Mouse (Mus musculus) hindbrain, postnatal 0 days (tissue): ENCODE measurements around the gene Tmem86b. TPM values are rescaled to one million over a fixed set of nuclear protein-coding genes. Genes with fewer than 3 reads are reported as not detected.
"Not testable (repeated sequence)": the region's sequence is repeated elsewhere in the genome, so short reads cannot be mapped to it uniquely, and the experiment has no call there.

Experiments used
- ATAC-seq: fragments of 200-750 bp; cut with Nextera tagmentation; 2 replicates; pipeline ENCODE4 v1.8.0; 2017; ENCODE audit warnings: mild to moderate bottlenecking, moderate TSS enrichment, moderate library complexity
- DNase-seq: peaks from one replicate; pipeline ENCODE4 v3.0.0-alpha.2; 2015; ENCODE audit warnings: low spot score
- H3K27ac ChIP-seq: fragments of 300-500 bp; sonication (generic); 2 replicates; pipeline ENCODE4 v1.5.1; 2014; ENCODE audit warnings: mild to moderate bottlenecking
- H3K27me3 ChIP-seq: fragments of 300-500 bp; sonication (generic); 2 replicates; pipeline ENCODE4 v1.6.1; 2014; ENCODE audit warnings: low read length, mixed read lengths; ENCODE audit not compliant: insufficient read depth
- H3K36me3 ChIP-seq: fragments of 300-500 bp; sonication (generic); 2 replicates; pipeline ENCODE4 v1.6.1; 2014; ENCODE audit warnings: low read length, mixed read lengths; ENCODE audit not compliant: insufficient read depth
- H3K4me1 ChIP-seq: fragments of 300-500 bp; sonication (generic); 2 replicates; pipeline ENCODE4 v1.6.1; 2014; ENCODE audit warnings: antibody characterized with exemption, low read length, mixed read lengths; ENCODE audit not compliant: insufficient read depth
- H3K4me2 ChIP-seq: fragments of 300-500 bp; sonication (generic); 2 replicates; pipeline ENCODE4 v1.6.1; 2014; ENCODE audit warnings: low read depth, mild to moderate bottlenecking, low read length, moderate library complexity, mixed read lengths
- H3K4me3 ChIP-seq: fragments of 300-500 bp; sonication (generic); 2 replicates; pipeline ENCODE4 v1.5.1; 2014; ENCODE audit warnings: low read length
- H3K9ac ChIP-seq: fragments of 300-500 bp; sonication (generic); replicated peaks from 2 replicates; pipeline ENCODE4 v1.6.1; 2014; ENCODE audit warnings: mild to moderate bottlenecking, low read length, moderate library complexity, mixed read lengths
- H3K9me3 ChIP-seq: fragments of 300-500 bp; sonication (generic); 2 replicates; pipeline ENCODE4 v1.6.1; 2016; ENCODE audit warnings: low read length, mixed read lengths
- CTCF ChIP-seq: IDR thresholded peaks from 2 replicates; pipeline ENCODE4 v1.5.1; 2016; ENCODE audit warnings: antibody characterized with exemption, control low read depth, low read depth
- WGBS: fragments of 180-500 bp; shearing (Covaris S2); extraction: QIAGEN DNeasy Blood & Tissue Kit; methylation state at CpG from one replicate; pipeline ENCODE4 v1.1.7; 2014; 5-methylcytosine and 5-hydroxymethylcytosine counted together
- microRNA-seq, 2 experiments: library from miRNA; unstranded; fragments of <30 nt; microRNA quantifications; one replicate each; pipeline ENCODE4; 2016
- polyA plus RNA-seq: library from polyadenylated mRNA; unstranded; fragments of >200 nt; fragmentation: Nextera tagmentation; extraction: Ambion mirVana; gene quantifications from 2 replicates; pipeline ENCODE4 v1.2.1, GENCODE M21; 2015
- total RNA-seq: library from RNA; depleted of rRNA; stranded (reverse); fragments of >200 nt; gene quantifications from 2 replicates; pipeline ENCODE4 v1.2.3, GENCODE M21; 2014; rRNA removed

The Tmem86b gene
- total and polyA plus RNA-seq, 2 experiments from 2014 or later: 1.5 to 17.4 TPM

- H3K9me3 ChIP-seq: no peaks in the 10 kb centered on the region
- 78% methylated on average over 6 of the region's 6 CpGs for WGBS
- no peak for TF ChIP-seq CTCF
- no peaks in the 10 kb centered on the region for H3K27me3 ChIP-seq
- no peak within 1 kb of the TSS for H3K9ac ChIP-seq
- H3K4me1 ChIP-seq: no peaks in the 10 kb centered on the region
- ATAC-seq (no peak), DNase-seq (no peak)
- H3K27ac ChIP-seq: no peak within 1 kb of the TSS
- no peak within 1 kb of the TSS for H3K4me3 ChIP-seq
- H3K36me3 ChIP-seq: no peaks in the 10 kb centered on the region
- no peak within 1 kb of the TSS for H3K4me2 ChIP-seq
Observed at GRCm38 (mm10) chr7:4603873-4604272, 27.3 kb downstream of the Tmem86b start, which contains the start of gene Ptprh. Gene Ptprh (minus strand): TSS chr7:4604041.

- H3K9me3 ChIP-seq: no peaks in the 10 kb centered on the region
- H3K9ac ChIP-seq: no peak overlapping the region
- no peaks in the 10 kb centered on the region for H3K27me3 ChIP-seq
- TF ChIP-seq CTCF: no peak
- H3K4me2 ChIP-seq: no peak overlapping the region
- 85% methylated on average over 6 of the region's 6 CpGs for WGBS
- ATAC-seq (no peak), DNase-seq (no peak)
- H3K4me1 ChIP-seq: no peaks in the 10 kb centered on the region
- H3K27ac ChIP-seq: no peak overlapping the region
- no peaks in the 10 kb centered on the region for H3K36me3 ChIP-seq
- H3K4me3 ChIP-seq: no peak overlapping the region
Observed at GRCm38 (mm10) chr7:4602969-4603368, 28.3 kb downstream of the Tmem86b start.

- not testable (repeated sequence) for H3K27ac ChIP-seq, H3K9ac ChIP-seq, DNase-seq, H3K4me1 ChIP-seq, H3K9me3 ChIP-seq, ATAC-seq, H3K36me3 ChIP-seq, H3K4me2 ChIP-seq, H3K4me3 ChIP-seq, H3K27me3 ChIP-seq
- WGBS: 69% methylated on average over 4 of the region's 4 CpGs
Observed at GRCm38 (mm10) chr7:4597046-4597445, 34.2 kb downstream of the Tmem86b start.

- not testable (repeated sequence) for H3K27ac ChIP-seq, ATAC-seq, H3K9ac ChIP-seq, H3K9me3 ChIP-seq, H3K4me2 ChIP-seq, DNase-seq, H3K36me3 ChIP-seq, H3K27me3 ChIP-seq, H3K4me3 ChIP-seq, H3K4me1 ChIP-seq
- 89% methylated on average over 2 of the region's 3 CpGs for WGBS
Observed at GRCm38 (mm10) chr7:4581481-4581880, 49.7 kb downstream of the Tmem86b start.

Small RNA genes lying within 50 kb of the gene (microRNA-seq; reads per million reads assigned to microRNA genes)
- gene Gm23577: 0 reads per million in 2 experiments

Other genes starting within 250 kb of the Tmem86b start
- not detected in 2 replicates for gene Gp6, start 233.7 kb downstream of the Tmem86b start, total RNA-seq
- gene Gp6, start 233.7 kb downstream of the Tmem86b start, polyA plus RNA-seq: not detected in 2 replicates
- gene Rdh13, start 185.8 kb downstream of the Tmem86b start, total RNA-seq: 71.9 and 103 TPM in 2 replicates
- gene Rdh13, start 185.8 kb downstream of the Tmem86b start, polyA plus RNA-seq: 38.4 and 39.4 TPM in 2 replicates
- gene Eps8l1, start 170.7 kb downstream of the Tmem86b start, total RNA-seq: 5.0 and 5.8 TPM in 2 replicates
- 5.7 and 7.7 TPM in 2 replicates for gene Eps8l1, start 170.7 kb downstream of the Tmem86b start, polyA plus RNA-seq
- 88.2 and 109 TPM in 2 replicates for gene Ppp1r12c, start 129.7 kb downstream of the Tmem86b start, total RNA-seq
- gene Ppp1r12c, start 129.7 kb downstream of the Tmem86b start, polyA plus RNA-seq: 33.9 and 42.0 TPM in 2 replicates
- 0.93 and 3.5 TPM in 2 replicates for gene Tnnt1, start 115.0 kb downstream of the Tmem86b start, total RNA-seq
- 2.9 and 3.6 TPM in 2 replicates for gene Tnnt1, start 115.0 kb downstream of the Tmem86b start, polyA plus RNA-seq
- gene Tnni3, start 107.2 kb downstream of the Tmem86b start, total RNA-seq: 1.9 TPM in 1 of 2 replicates, not detected in the other
- gene Tnni3, start 107.2 kb downstream of the Tmem86b start, polyA plus RNA-seq: 2.1 and 3.9 TPM in 2 replicates
- gene Dnaaf3, start 99.0 kb downstream of the Tmem86b start, total RNA-seq: 2.1 and 3.8 TPM in 2 replicates
- gene Dnaaf3, start 99.0 kb downstream of the Tmem86b start, polyA plus RNA-seq: 2.0 and 2.6 TPM in 2 replicates
- gene Syt5, start 83.9 kb downstream of the Tmem86b start, total RNA-seq: 81.1 and 83.7 TPM in 2 replicates
- gene Syt5, start 83.9 kb downstream of the Tmem86b start, polyA plus RNA-seq: 103 and 106 TPM in 2 replicates
- gene Ptprh, start 27.4 kb downstream of the Tmem86b start, total RNA-seq: 0.54 and 0.99 TPM in 2 replicates
- gene Ptprh, start 27.4 kb downstream of the Tmem86b start, polyA plus RNA-seq: 0.52 and 0.74 TPM in 2 replicates
- 136 and 142 TPM in 2 replicates for gene Ppp6r1, start 27.6 kb upstream of the Tmem86b start, total RNA-seq
- gene Ppp6r1, start 27.6 kb upstream of the Tmem86b start, polyA plus RNA-seq: 9.4 and 10.3 TPM in 2 replicates
- gene Hspbp1, start 53.6 kb upstream of the Tmem86b start, total RNA-seq: 259 and 288 TPM in 2 replicates
- gene Hspbp1, start 53.6 kb upstream of the Tmem86b start, polyA plus RNA-seq: 172 and 174 TPM in 2 replicates
- gene Brsk1, start 59.2 kb upstream of the Tmem86b start, total RNA-seq: 195 and 217 TPM in 2 replicates
- 6.7 and 7.1 TPM in 2 replicates for gene Brsk1, start 59.2 kb upstream of the Tmem86b start, polyA plus RNA-seq
- not detected in 2 replicates for gene Tmem150b, start 93.8 kb upstream of the Tmem86b start, total RNA-seq
- 0.13 TPM in 2 replicates for gene Tmem150b, start 93.8 kb upstream of the Tmem86b start, polyA plus RNA-seq
- 29.3 and 39.5 TPM in 2 replicates for gene Kmt5c, start 108.7 kb upstream of the Tmem86b start, total RNA-seq
- gene Kmt5c, start 108.7 kb upstream of the Tmem86b start, polyA plus RNA-seq: 30.7 and 36.5 TPM in 2 replicates
- 10.6 and 37.2 TPM in 2 replicates for gene Cox6b2, start 121.7 kb upstream of the Tmem86b start, total RNA-seq
- gene Cox6b2, start 121.7 kb upstream of the Tmem86b start, polyA plus RNA-seq: 47.0 and 50.1 TPM in 2 replicates
- not detected in 2 replicates for gene Fam71e2, start 139.9 kb upstream of the Tmem86b start, total RNA-seq
- not detected in 2 replicates for gene Fam71e2, start 139.9 kb upstream of the Tmem86b start, polyA plus RNA-seq
- gene Il11, start 151.4 kb upstream of the Tmem86b start, total RNA-seq: 2.0 TPM in 1 of 2 replicates, not detected in the other
- 1.1 and 1.3 TPM in 2 replicates for gene Il11, start 151.4 kb upstream of the Tmem86b start, polyA plus RNA-seq
- not detected in 2 replicates for gene Tmem190, start 151.5 kb upstream of the Tmem86b start, total RNA-seq
- 0.53 TPM in 1 of 2 replicates, not detected in the other for gene Tmem190, start 151.5 kb upstream of the Tmem86b start, polyA plus RNA-seq
- 13.7 and 13.9 TPM in 2 replicates for gene Tmem238, start 158.2 kb upstream of the Tmem86b start, total RNA-seq
- gene Tmem238, start 158.2 kb upstream of the Tmem86b start, polyA plus RNA-seq: 16.8 and 18.2 TPM in 2 replicates
- gene Rpl28, start 161.5 kb upstream of the Tmem86b start, total RNA-seq: 145 and 147 TPM in 2 replicates
- 304 and 315 TPM in 2 replicates for gene Rpl28, start 161.5 kb upstream of the Tmem86b start, polyA plus RNA-seq
- 264 and 324 TPM in 2 replicates for gene Ube2s, start 181.2 kb upstream of the Tmem86b start, total RNA-seq
- gene Ube2s, start 181.2 kb upstream of the Tmem86b start, polyA plus RNA-seq: 223 and 233 TPM in 2 replicates
- 46.3 and 49.3 TPM in 2 replicates for gene Shisa7, start 213.3 kb upstream of the Tmem86b start, total RNA-seq
- 5.7 and 6.9 TPM in 2 replicates for gene Shisa7, start 213.3 kb upstream of the Tmem86b start, polyA plus RNA-seq
- gene Isoc2b, start 238.8 kb upstream of the Tmem86b start, total RNA-seq: 2.2 and 3.1 TPM in 2 replicates
- gene Isoc2b, start 238.8 kb upstream of the Tmem86b start, polyA plus RNA-seq: 3.5 and 3.7 TPM in 2 replicates
- 8.3 and 12.2 TPM in 2 replicates for gene Isoc2a, start 245.7 kb upstream of the Tmem86b start, total RNA-seq
- gene Isoc2a, start 245.7 kb upstream of the Tmem86b start, polyA plus RNA-seq: 0.43 and 0.76 TPM in 2 replicates